Mouse (Mus musculus) hindbrain, embryonic 15.5 days (tissue): Measurements from ENCODE around the gene Nek11. TPM values are rescaled to one million over a fixed set of nuclear protein-coding genes. Genes with fewer than 3 reads are reported as not detected.

Source experiments
- ATAC-seq: fragments of 200-750 bp; cut with Nextera tagmentation; 2 replicates; pipeline ENCODE4 v1.8.0; 2017; ENCODE audit warnings: low read depth, moderate number of reproducible peaks, moderate TSS enrichment; ENCODE audit not compliant: low FRiP score
- H3K27ac ChIP-seq: fragments of 300-500 bp; sonication (generic); replicated peaks from 2 replicates; pipeline ENCODE4 v1.5.1; 2015; ENCODE audit warnings: mild to moderate bottlenecking, inconsistent platforms
- H3K27me3 ChIP-seq: fragments of 300-500 bp; sonication (generic); 2 replicates; pipeline ENCODE4 v1.6.1; 2015; ENCODE audit warnings: control low read depth, inconsistent platforms
- H3K36me3 ChIP-seq: fragments of 300-500 bp; sonication (generic); 2 replicates; pipeline ENCODE4 v1.6.1; 2015; ENCODE audit warnings: control low read depth, inconsistent platforms
- H3K4me1 ChIP-seq: fragments of 300-500 bp; sonication (generic); replicated peaks from 2 replicates; pipeline ENCODE4 v1.6.1; 2015; ENCODE audit warnings: control low read depth, inconsistent platforms
- H3K4me2 ChIP-seq: fragments of 300-500 bp; sonication (generic); 2 replicates; pipeline ENCODE4 v1.6.1; 2015; ENCODE audit warnings: moderate library complexity, mild to moderate bottlenecking, inconsistent platforms
- H3K4me3 ChIP-seq: fragments of 300-500 bp; sonication (generic); 2 replicates; pipeline ENCODE4 v1.5.1; 2015; ENCODE audit warnings: mild to moderate bottlenecking, inconsistent platforms
- H3K9ac ChIP-seq: fragments of 300-500 bp; sonication (generic); 2 replicates; pipeline ENCODE4 v1.6.1; 2015; ENCODE audit warnings: inconsistent platforms
- H3K9me3 ChIP-seq: fragments of 300-500 bp; sonication (generic); 2 replicates; pipeline ENCODE4 v1.6.1; 2016; ENCODE audit warnings: control low read depth, inconsistent platforms
- WGBS: fragments of 180-500 bp; shearing (Covaris S2); methylation state at CpG from one replicate; pipeline ENCODE4 v1.1.7; 2015; 5-methylcytosine and 5-hydroxymethylcytosine counted together
- polyA plus RNA-seq: library from polyadenylated mRNA; unstranded; fragments of >200 nt; fragmentation: Nextera tagmentation; extraction: Ambion mirVana; gene quantifications from 2 replicates; pipeline ENCODE4 v1.2.1, GENCODE M21; 2015

The Nek11 gene
- polyA plus RNA-seq, 1 experiment from 2014 or later, result 2.9 TPM

GRCm38 (mm10) chr9:105366199-105366598 lies 29.1 kb downstream of the Nek11 start:
- 97% methylated on average over 4 of the region's 4 CpGs for WGBS
- Histone ChIP-seq H3K9ac (no peak overlapping the region), H3K27ac (no peak overlapping the region), H3K9me3 (no peaks in the 10 kb centered on the region), H3K4me3 (no peak overlapping the region), H3K27me3 (no peaks in the 10 kb centered on the region), H3K36me3 (no peaks in the 10 kb centered on the region), H3K4me2 (no peak overlapping the region), H3K4me1 (no peaks in the 10 kb centered on the region)
- no peak for ATAC-seq

- Histone ChIP-seq H3K4me3 (no peak overlapping the region), H3K27me3 (no peaks in the 10 kb centered on the region), H3K4me2 (no peak overlapping the region), H3K27ac (no peak overlapping the region), H3K4me1 (no peaks in the 10 kb centered on the region), H3K36me3 (no peaks in the 10 kb centered on the region), H3K9me3 (no peaks in the 10 kb centered on the region), H3K9ac (no peak overlapping the region)
- 60% methylated on average over 5 of the region's 5 CpGs for WGBS
- ATAC-seq, result peak; percentile 27; the same call in 1 of the 2 replicates
These were observed 31.6 kb downstream of the Nek11 start for GRCm38 (mm10) chr9:105363520-105364231.

GRCm38 (mm10) chr9:105362181-105362580 lies 33.1 kb downstream of the Nek11 start:
- Histone ChIP-seq H3K9me3 (no peaks in the 10 kb centered on the region), H3K4me3 (no peak overlapping the region), H3K36me3 (no peaks in the 10 kb centered on the region), H3K27ac (no peak overlapping the region), H3K4me2 (no peak overlapping the region), H3K27me3 (no peaks in the 10 kb centered on the region), H3K9ac (no peak overlapping the region), H3K4me1 (no peaks in the 10 kb centered on the region)
- no peak for ATAC-seq
- 70% methylated on average over 2 of the region's 2 CpGs for WGBS

GRCm38 (mm10) chr9:105349034-105349433 lies 46.3 kb downstream of the Nek11 start:
- peak; percentile 78; the same call in 1 of the 2 replicates for ATAC-seq
- Histone ChIP-seq H3K4me3 (no peak overlapping the region), H3K9me3 (no peaks in the 10 kb centered on the region), H3K9ac (no peak overlapping the region), H3K4me1 (peaks cover 4% of the 10 kb centered on the region; the same call in 1 of the 2 replicates), H3K27ac (no peak overlapping the region), H3K36me3 (no peaks in the 10 kb centered on the region), H3K27me3 (no peaks in the 10 kb centered on the region), H3K4me2 (no peak overlapping the region)
- 42% methylated on average over 5 of the region's 5 CpGs for WGBS

GRCm38 (mm10) chr9:105348242-105349031 lies 46.9 kb downstream of the Nek11 start:
- no peak for ATAC-seq
- no peaks in the 10 kb centered on the region for H3K36me3 ChIP-seq
- no peaks in the 10 kb centered on the region for H3K9me3 ChIP-seq
- no peak overlapping the region for H3K4me2 ChIP-seq
- 0 out of 2 replicates have a peak overlapping the region, but pooled peaks have one; percentile 20 for H3K27ac ChIP-seq
- H3K4me3 ChIP-seq, result no peak overlapping the region
- no peak overlapping the region for H3K9ac ChIP-seq
- no peaks in the 10 kb centered on the region for H3K27me3 ChIP-seq
- 62% methylated on average over 10 of the region's 10 CpGs for WGBS
- H3K4me1 ChIP-seq, result peaks cover 4% of the 10 kb centered on the region; the same call in 1 of the 2 replicates

- 19% methylated on average over 10 of the region's 10 CpGs for WGBS
- H3K9me3 ChIP-seq, result no peaks in the 10 kb centered on the region
- no peak overlapping the region for H3K9ac ChIP-seq
- ATAC-seq, result peak; percentile 89
- H3K36me3 ChIP-seq, result no peaks in the 10 kb centered on the region
- H3K4me3 ChIP-seq, result no peak overlapping the region
- peaks cover 11% of the 10 kb centered on the region for H3K4me1 ChIP-seq
- H3K27ac ChIP-seq, result peak overlapping the region; percentile 67
- H3K4me2 ChIP-seq, result no peak overlapping the region
- no peaks in the 10 kb centered on the region for H3K27me3 ChIP-seq
These were observed 52.2 kb downstream of the Nek11 start for GRCm38 (mm10) chr9:105342994-105343656.

- H3K36me3 ChIP-seq, result no peaks in the 10 kb centered on the region
- no peaks in the 10 kb centered on the region for H3K27me3 ChIP-seq
- no peak overlapping the region for H3K9ac ChIP-seq
- peak overlapping the region; percentile 67 for H3K27ac ChIP-seq
- peaks cover 11% of the 10 kb centered on the region for H3K4me1 ChIP-seq
- WGBS, result 56% methylated on average over 3 of the region's 3 CpGs
- no peaks in the 10 kb centered on the region for H3K9me3 ChIP-seq
- no peak overlapping the region for H3K4me3 ChIP-seq
- H3K4me2 ChIP-seq, result no peak overlapping the region
- peak; percentile 51; the same call in 1 of the 2 replicates for ATAC-seq
These were observed 52.8 kb downstream of the Nek11 start for GRCm38 (mm10) chr9:105342565-105342964.

- no peak overlapping the region for H3K9ac ChIP-seq
- H3K4me2 ChIP-seq, result no peak overlapping the region
- H3K4me3 ChIP-seq, result no peak overlapping the region
- 50% methylated on average over 4 of the region's 4 CpGs for WGBS
- no peaks in the 10 kb centered on the region for H3K27me3 ChIP-seq
- peak; percentile 91 for ATAC-seq
- H3K9me3 ChIP-seq, result no peaks in the 10 kb centered on the region
- H3K4me1 ChIP-seq, result no peaks in the 10 kb centered on the region
- no peak overlapping the region for H3K27ac ChIP-seq
- no peaks in the 10 kb centered on the region for H3K36me3 ChIP-seq
These were observed 62.8 kb downstream of the Nek11 start for GRCm38 (mm10) chr9:105332436-105333016.

GRCm38 (mm10) chr9:105321856-105322255 lies 73.5 kb downstream of the Nek11 start:
- H3K4me2 ChIP-seq, result no peak overlapping the region
- H3K27me3 ChIP-seq, result no peaks in the 10 kb centered on the region
- ATAC-seq, result no peak
- H3K4me3 ChIP-seq, result no peak overlapping the region
- 64% methylated on average over 10 of the region's 10 CpGs for WGBS
- H3K4me1 ChIP-seq, result 0 out of 2 replicates have a peak, but pooled peaks cover 4% of the 10 kb centered on the region
- H3K9me3 ChIP-seq, result no peaks in the 10 kb centered on the region
- no peak overlapping the region for H3K27ac ChIP-seq
- no peak overlapping the region for H3K9ac ChIP-seq
- H3K36me3 ChIP-seq, result no peaks in the 10 kb centered on the region

- Histone ChIP-seq H3K27ac (no peak overlapping the region), H3K27me3 (no peaks in the 10 kb centered on the region), H3K9me3 (no peaks in the 10 kb centered on the region), H3K36me3 (no peaks in the 10 kb centered on the region), H3K4me2 (no peak overlapping the region), H3K9ac (no peak overlapping the region), H3K4me1 (peaks cover 18% of the 10 kb centered on the region), H3K4me3 (no peak overlapping the region)
- WGBS, result 49% methylated on average over 10 of the region's 10 CpGs
- ATAC-seq, result peak; percentile 23; the same call in 1 of the 2 replicates
These were observed 82.1 kb downstream of the Nek11 start for GRCm38 (mm10) chr9:105313250-105313649.

- H3K4me2 ChIP-seq, result no peak overlapping the region
- no peaks in the 10 kb centered on the region for H3K27me3 ChIP-seq
- WGBS, result 81% methylated on average over 1 of the region's 1 CpGs
- peaks cover 20% of the 10 kb centered on the region for H3K4me1 ChIP-seq
- no peaks in the 10 kb centered on the region for H3K9me3 ChIP-seq
- no peak for ATAC-seq
- no peak overlapping the region for H3K4me3 ChIP-seq
- H3K27ac ChIP-seq, result no peak overlapping the region
- no peak overlapping the region for H3K9ac ChIP-seq
- no peaks in the 10 kb centered on the region for H3K36me3 ChIP-seq
These were observed 82.6 kb downstream of the Nek11 start for GRCm38 (mm10) chr9:105312686-105313085.
